Comparison of ENCODE assay signal across 16 mouse cellular contexts in the genomic region with DNA sequence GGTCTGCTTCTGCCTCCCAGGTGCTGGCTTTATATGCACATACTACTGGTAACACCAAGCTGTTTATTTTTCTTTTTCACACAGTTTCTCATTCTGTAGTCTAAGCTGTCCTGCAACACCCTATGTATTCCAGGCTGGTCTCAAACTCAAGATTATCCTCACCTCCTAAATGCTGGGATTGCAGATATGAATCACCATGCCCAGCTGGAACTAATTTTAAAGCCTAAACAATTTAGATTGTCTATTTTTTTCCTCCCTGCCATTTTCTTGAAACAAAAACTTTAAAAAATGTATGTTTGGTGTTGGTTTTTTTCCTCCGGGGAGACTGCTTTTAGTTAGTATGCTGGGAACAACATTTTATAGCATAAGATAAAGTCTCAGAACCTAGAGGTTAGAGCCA.
"Had no signal": no experiment of that assay in that cellular context is flagged by ENCODE, and none has a peak within 500 bp of the region (broad histone marks: within the 10 kb centered on the region; RNA-seq: fewer than 3 reads in every experiment).

No protein-coding gene starts in this region.

- DNase-seq: cerebellum, adult 9-10 months; cerebellum, adult 9-11 months; cerebellum, postnatal 10 days; cerebellum, postnatal 14 days; cerebellum, postnatal 25 days; cerebellum, postnatal 36 days; embryo, embryonic 11 days; forebrain, postnatal 0 days; gastrocnemius, adult 2 months; gastrocnemius, postnatal 10 days; gastrocnemius, postnatal 14 days; gastrocnemius, postnatal 25 days; gastrocnemius, postnatal 36 days; heart, adult 11 months; heart, adult 18-20 months; heart, adult 2 months had no signal
